Mouse (Mus musculus): ENCODE results near the gene Olfr952. TPM values are rescaled to one million over a fixed set of nuclear protein-coding genes. Genes with fewer than 3 reads are reported as not detected.

Gene Olfr952
- polyA plus RNA-seq (2012; rRNA removed) = not detected in 2 replicates

GRCm38 (mm10) chr9:39427048-39427447 is at the start of gene Olfr952:
Gene Olfr952, minus strand, starts transcription at chr9:39427148.

GRCm38 (mm10) chr9:39471844-39472243 is 44.9 kb upstream of the Olfr952 start, which contains the start of gene Olfr955:
Gene Olfr955, minus strand, starts transcription at chr9:39471944.

DNA sequence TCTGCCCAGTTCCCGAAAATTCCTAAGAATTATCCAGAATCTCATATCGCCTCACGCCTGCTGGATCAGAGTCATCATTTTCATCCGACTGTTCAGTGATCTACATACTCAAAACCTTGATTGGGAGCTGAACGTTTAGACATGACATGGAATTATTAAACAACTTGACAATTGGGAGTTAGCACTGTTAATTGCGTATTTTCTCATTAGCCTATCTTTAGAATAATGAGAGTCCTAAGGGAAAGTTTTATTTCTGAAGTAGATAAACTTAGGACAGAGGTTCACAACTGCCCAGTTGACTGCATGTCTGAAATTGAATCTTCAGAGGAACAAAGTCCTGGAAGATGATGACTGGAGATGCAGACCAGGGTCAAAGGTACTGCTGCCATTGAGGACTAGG is 29.5 kb upstream of the Olfr952 start, which contains the start of gene Olfr954:
Gene Olfr954, plus strand, starts transcription at position 301 of the 400 bp plus-strand sequence.

DNA sequence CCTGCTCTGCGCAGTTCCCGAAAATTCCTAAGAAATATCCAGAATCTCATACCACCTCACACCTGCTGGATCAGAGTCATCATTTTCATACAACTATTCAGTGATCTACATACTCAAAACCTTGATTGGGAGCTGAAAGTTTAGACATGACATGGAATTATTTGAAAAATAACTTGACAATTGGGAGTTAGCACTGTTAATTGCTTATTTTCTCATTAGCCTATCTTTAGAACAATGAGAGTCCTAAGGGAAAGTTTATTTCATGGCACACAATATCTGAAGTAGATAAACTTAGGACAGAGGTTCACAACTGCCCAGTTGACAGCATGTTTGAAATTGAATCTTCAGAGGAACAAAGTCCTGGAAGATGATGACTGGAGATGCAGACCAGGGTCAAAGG is 39.8 kb downstream of the Olfr952 start, which contains the start of gene Olfr951:
Gene Olfr951, plus strand, starts transcription at position 301 of the 400 bp plus-strand sequence.

Other genes starting within 250 kb of the Olfr952 start
- not detected in 2 replicates for gene Olfr944, start 225.2 kb downstream of the Olfr952 start, polyA plus RNA-seq (2012; rRNA removed)
- not detected in 2 replicates for gene Olfr1537, start 177.2 kb downstream of the Olfr952 start, polyA plus RNA-seq (2012; rRNA removed)
- not detected in 2 replicates for gene Olfr945, start 150.3 kb downstream of the Olfr952 start, polyA plus RNA-seq (2012; rRNA removed)
- gene Olfr948, start 101.1 kb downstream of the Olfr952 start, polyA plus RNA-seq (2012; rRNA removed) = not detected in 2 replicates
- not detected in 2 replicates for gene Olfr951, start 39.7 kb downstream of the Olfr952 start, polyA plus RNA-seq (2012; rRNA removed)
- not detected in 2 replicates for gene Olfr954, start 29.6 kb upstream of the Olfr952 start, polyA plus RNA-seq (2012; rRNA removed)
- not detected in 2 replicates for gene Olfr955, start 44.8 kb upstream of the Olfr952 start, polyA plus RNA-seq (2012; rRNA removed)
- gene Olfr44, start 66.8 kb upstream of the Olfr952 start, polyA plus RNA-seq (2012; rRNA removed) = not detected in 2 replicates
- gene Olfr957, start 88.7 kb upstream of the Olfr952 start, polyA plus RNA-seq (2012; rRNA removed) = not detected in 2 replicates
- gene Olfr958, start 126.9 kb upstream of the Olfr952 start, polyA plus RNA-seq (2012; rRNA removed) = not detected in 2 replicates
- gene Olfr959, start 148.4 kb upstream of the Olfr952 start, polyA plus RNA-seq (2012; rRNA removed) = not detected in 2 replicates
- 3.6 and 6.4 TPM in 2 replicates for gene AW551984, start 177.3 kb upstream of the Olfr952 start, polyA plus RNA-seq (2012; rRNA removed)
- gene Olfr148, start 183.5 kb upstream of the Olfr952 start, polyA plus RNA-seq (2012; rRNA removed) = not detected in 2 replicates
- gene Olfr960, start 194.2 kb upstream of the Olfr952 start, polyA plus RNA-seq (2012; rRNA removed) = not detected in 2 replicates
- gene Olfr961, start 217.9 kb upstream of the Olfr952 start, polyA plus RNA-seq (2012; rRNA removed) = not detected in 2 replicates
- not detected in 2 replicates for gene Olfr963, start 240.1 kb upstream of the Olfr952 start, polyA plus RNA-seq (2012; rRNA removed)

Measured in colon, adult 2 months (tissue).